Mouse (Mus musculus): ENCODE results near the gene Tmcc2. TPM values are rescaled to one million over a fixed set of nuclear protein-coding genes. Genes with fewer than 3 reads are reported as not detected.
A peak's percentile ranks its signal among the peaks of the same experiment; 100 is the strongest.
"Not testable (repeated sequence)": the region's sequence is repeated elsewhere in the genome, so short reads cannot be mapped to it uniquely, and the experiment has no call there.

The Tmcc2 gene
- polyA plus RNA-seq, 1 experiment from 2014 or later = 16.7 TPM

DNA sequence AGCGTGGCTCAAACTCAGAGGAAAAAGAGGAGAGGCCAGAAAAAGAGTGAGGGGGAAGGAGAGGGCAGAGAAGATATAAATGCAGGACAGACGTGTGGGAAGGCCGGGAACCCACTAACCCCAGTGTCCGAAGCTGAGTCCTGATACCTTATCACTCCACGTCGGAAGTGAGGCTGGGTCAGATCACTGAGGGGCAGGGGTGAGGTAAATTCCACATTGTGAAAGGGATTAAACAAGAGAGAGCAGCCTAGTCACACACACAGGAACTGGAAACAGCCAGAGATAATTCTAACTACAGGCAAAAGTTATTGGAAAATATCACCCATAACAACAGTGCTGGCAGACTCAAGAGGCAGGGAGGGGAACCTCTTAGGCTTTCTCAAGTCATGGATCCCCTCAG lies 29.1 kb downstream of the Tmcc2 start:
- no peaks in the 10 kb centered on the region for H3K27me3 ChIP-seq
- H3K36me3 ChIP-seq (ENCODE audit: poor library complexity, severe bottlenecking) = peaks cover 62% of the 10 kb centered on the region
- peaks cover 10% of the 10 kb centered on the region for H3K4me1 ChIP-seq
- no peak overlapping the region for H3K9ac ChIP-seq
- no peak overlapping the region for H3K4me3 ChIP-seq
- no peak overlapping the region for H3K27ac ChIP-seq
- no peak overlapping the region for H3K4me2 ChIP-seq
- no peak for ATAC-seq
- WGBS = 92% methylated on average over 6 of the region's 6 CpGs
- no peaks in the 10 kb centered on the region for H3K9me3 ChIP-seq (replicated peaks)

- H3K9ac ChIP-seq = no peak overlapping the region
- H3K4me1 ChIP-seq = peaks cover 8% of the 10 kb centered on the region
- H3K36me3 ChIP-seq (ENCODE audit: poor library complexity, severe bottlenecking) = peaks cover 51% of the 10 kb centered on the region
- no peak for ATAC-seq
- peak overlapping the region; percentile 6; the same call in 1 of the 2 replicates for H3K27ac ChIP-seq
- no peaks in the 10 kb centered on the region for H3K27me3 ChIP-seq
- H3K4me3 ChIP-seq = no peak overlapping the region
- 47% methylated on average over 1 of the region's 1 CpGs for WGBS
- no peak overlapping the region for H3K4me2 ChIP-seq
- H3K9me3 ChIP-seq (replicated peaks) = no peaks in the 10 kb centered on the region
These were observed 34.2 kb downstream of the Tmcc2 start for GRCm38 (mm10) chr1:132356841-132357240.

- Histone ChIP-seq H3K4me3 (no peak overlapping the region), H3K4me1 (peaks cover 8% of the 10 kb centered on the region), H3K4me2 (no peak overlapping the region), H3K27ac (peak overlapping the region; percentile 48; the same call in 1 of the 2 replicates), H3K9ac (peak overlapping the region; percentile 48; the same call in 1 of the 2 replicates), H3K27me3 (no peaks in the 10 kb centered on the region), H3K36me3 (ENCODE audit: poor library complexity, severe bottlenecking) (peaks cover 41% of the 10 kb centered on the region), H3K9me3 (replicated peaks) (no peaks in the 10 kb centered on the region)
- 0% methylated on average over 3 of the region's 3 CpGs for WGBS
- peak; percentile 79 for ATAC-seq
These were observed 35.2 kb downstream of the Tmcc2 start for GRCm38 (mm10) chr1:132355841-132356242.

DNA sequence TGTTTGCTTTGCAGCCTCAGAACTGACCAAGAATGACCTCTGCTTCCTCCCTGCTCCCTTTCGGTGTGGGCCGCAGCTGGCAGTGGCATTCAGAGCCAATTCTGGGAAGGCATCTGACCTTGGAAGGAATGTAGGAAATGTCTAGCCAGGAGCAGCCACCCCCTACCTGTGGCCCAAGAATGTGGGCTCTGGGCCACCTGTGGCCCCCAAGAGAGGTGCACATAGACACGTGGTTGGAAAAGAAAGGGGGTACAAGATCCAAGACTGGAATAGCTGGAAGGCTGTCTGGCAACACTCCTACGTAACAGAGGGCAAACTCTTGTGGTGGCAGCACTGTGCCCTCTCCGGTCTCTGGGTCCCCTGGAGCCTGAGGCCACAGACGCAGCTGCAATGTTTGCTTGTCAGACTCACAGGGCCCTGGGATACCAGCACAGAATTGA lies 35.9 kb downstream of the Tmcc2 start:
- Histone ChIP-seq H3K4me3 (no peak overlapping the region), H3K27me3 (no peaks in the 10 kb centered on the region), H3K9me3 (replicated peaks) (no peaks in the 10 kb centered on the region), H3K4me2 (no peak overlapping the region), H3K9ac (peak overlapping the region; percentile 48), H3K27ac (peak overlapping the region; percentile 48; the same call in 1 of the 2 replicates), H3K4me1 (peaks cover 8% of the 10 kb centered on the region), H3K36me3 (ENCODE audit: poor library complexity, severe bottlenecking) (peaks cover 35% of the 10 kb centered on the region)
- ATAC-seq = no peak; the same call in 1 of the 2 replicates
- WGBS = 43% methylated on average over 6 of the region's 6 CpGs

DNA sequence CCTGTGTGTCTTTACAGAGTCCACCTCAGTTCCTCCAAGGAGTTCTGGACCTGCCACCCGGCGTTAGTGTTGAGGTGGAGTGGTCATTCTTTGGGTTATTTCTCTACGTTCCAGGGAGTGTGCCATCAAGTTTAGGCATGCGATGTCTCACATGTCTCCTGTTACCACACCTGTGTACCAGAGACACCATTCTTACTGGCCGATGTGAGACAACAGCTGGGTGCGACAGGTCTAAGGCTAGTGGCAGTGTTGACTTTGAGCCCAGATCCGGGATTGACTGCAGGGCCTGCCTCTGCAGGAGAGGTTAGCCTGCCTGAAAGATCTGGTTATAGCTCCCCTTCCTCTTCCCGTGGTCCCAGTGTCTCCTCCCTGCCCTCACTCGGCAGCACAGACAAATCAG lies 36.8 kb downstream of the Tmcc2 start:
- WGBS = 81% methylated on average over 9 of the region's 9 CpGs
- no peak overlapping the region for H3K9ac ChIP-seq
- H3K4me1 ChIP-seq = peaks cover 8% of the 10 kb centered on the region
- no peak for ATAC-seq
- no peaks in the 10 kb centered on the region for H3K27me3 ChIP-seq
- H3K9me3 ChIP-seq (replicated peaks) = no peaks in the 10 kb centered on the region
- H3K27ac ChIP-seq = no peak overlapping the region
- H3K4me2 ChIP-seq = no peak overlapping the region
- peaks cover 25% of the 10 kb centered on the region for H3K36me3 ChIP-seq (ENCODE audit: poor library complexity, severe bottlenecking)
- H3K4me3 ChIP-seq = no peak overlapping the region

- peaks cover 17% of the 10 kb centered on the region for H3K36me3 ChIP-seq (ENCODE audit: poor library complexity, severe bottlenecking)
- H3K4me1 ChIP-seq = peaks cover 8% of the 10 kb centered on the region
- no peaks in the 10 kb centered on the region for H3K9me3 ChIP-seq (replicated peaks)
- no peak overlapping the region for H3K27ac ChIP-seq
- H3K4me2 ChIP-seq = no peak overlapping the region
- WGBS = 77% methylated on average over 5 of the region's 5 CpGs
- H3K27me3 ChIP-seq = no peaks in the 10 kb centered on the region
- H3K4me3 ChIP-seq = no peak overlapping the region
- H3K9ac ChIP-seq = no peak overlapping the region
- ATAC-seq = no peak
These were observed 37.7 kb downstream of the Tmcc2 start for GRCm38 (mm10) chr1:132353389-132353788.

DNA sequence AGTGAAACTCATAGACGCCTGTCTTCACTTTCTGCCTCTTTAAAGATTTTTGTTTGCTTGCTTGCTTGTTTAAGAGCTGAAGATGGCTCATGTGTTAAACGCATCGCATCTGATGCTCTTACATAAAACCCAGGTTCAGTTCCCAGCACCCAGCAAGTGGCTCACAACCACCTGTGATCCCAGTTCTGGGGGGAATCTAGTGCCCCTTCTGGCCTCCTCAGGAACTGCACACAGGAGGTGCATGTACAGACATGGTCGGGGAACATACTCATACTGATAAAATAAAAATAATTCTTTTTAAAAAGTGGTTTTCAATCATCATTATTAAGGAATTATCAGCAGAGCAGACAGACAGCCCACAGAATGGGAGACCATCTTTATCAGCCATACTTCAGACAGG lies 40.0 kb downstream of the Tmcc2 start:
- no peak for ATAC-seq
- Histone ChIP-seq H3K27me3 (no peaks in the 10 kb centered on the region), H3K36me3 (ENCODE audit: poor library complexity, severe bottlenecking) (no peaks in the 10 kb centered on the region), H3K4me3 (no peak overlapping the region), H3K4me1 (peaks cover 8% of the 10 kb centered on the region), H3K9ac (no peak overlapping the region), H3K27ac (no peak overlapping the region), H3K9me3 (replicated peaks) (no peaks in the 10 kb centered on the region), H3K4me2 (no peak overlapping the region)
- WGBS = 99% methylated on average over 4 of the region's 4 CpGs

DNA sequence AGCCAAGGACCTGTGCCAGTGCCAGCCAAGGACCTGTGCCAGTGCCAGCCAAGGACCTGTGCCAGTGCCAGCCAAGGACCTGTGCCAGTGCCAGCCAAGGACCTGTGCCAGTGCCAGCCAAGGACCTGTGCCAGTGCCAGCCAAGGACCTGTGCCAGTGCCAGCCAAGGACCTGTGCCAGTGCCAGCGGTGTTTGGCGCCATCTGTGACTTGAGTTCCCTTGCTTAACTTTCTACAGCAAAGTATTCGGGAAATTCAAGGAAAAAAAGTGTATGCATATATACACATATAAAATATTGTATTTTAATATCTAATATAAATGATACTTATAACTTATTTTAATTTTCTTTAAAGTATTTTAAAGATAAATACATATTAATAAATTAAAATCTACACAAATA lies 41.5 kb downstream of the Tmcc2 start:
- 80% methylated on average over 3 of the region's 3 CpGs for WGBS
- ATAC-seq; H3K27me3 ChIP-seq; H3K36me3 ChIP-seq (ENCODE audit: poor library complexity, severe bottlenecking); H3K4me3 ChIP-seq; H3K4me2 ChIP-seq; H3K9ac ChIP-seq; H3K27ac ChIP-seq; H3K4me1 ChIP-seq; H3K9me3 ChIP-seq (replicated peaks): not testable (repeated sequence)

GRCm38 (mm10) chr1:132349049-132349448 lies 42.0 kb downstream of the Tmcc2 start:
- not testable (repeated sequence) for H3K9me3 ChIP-seq (replicated peaks); H3K36me3 ChIP-seq (ENCODE audit: poor library complexity, severe bottlenecking); H3K9ac ChIP-seq; ATAC-seq; H3K27ac ChIP-seq; H3K4me1 ChIP-seq; H3K4me2 ChIP-seq; H3K4me3 ChIP-seq; H3K27me3 ChIP-seq

GRCm38 (mm10) chr1:132348401-132348800 lies 42.7 kb downstream of the Tmcc2 start:
- Histone ChIP-seq H3K4me3 (no peak overlapping the region), H3K36me3 (ENCODE audit: poor library complexity, severe bottlenecking) (no peaks in the 10 kb centered on the region), H3K4me2 (no peak overlapping the region), H3K4me1 (no peaks in the 10 kb centered on the region), H3K9me3 (replicated peaks) (no peaks in the 10 kb centered on the region), H3K27me3 (no peaks in the 10 kb centered on the region), H3K9ac (no peak overlapping the region), H3K27ac (no peak overlapping the region)
- ATAC-seq = no peak
- WGBS = 83% methylated on average over 5 of the region's 5 CpGs

GRCm38 (mm10) chr1:132346951-132347350 lies 44.1 kb downstream of the Tmcc2 start:
- H3K4me1 ChIP-seq = no peaks in the 10 kb centered on the region
- no peaks in the 10 kb centered on the region for H3K9me3 ChIP-seq (replicated peaks)
- no peak overlapping the region for H3K9ac ChIP-seq
- H3K4me3 ChIP-seq = no peak overlapping the region
- no peaks in the 10 kb centered on the region for H3K36me3 ChIP-seq (ENCODE audit: poor library complexity, severe bottlenecking)
- H3K4me2 ChIP-seq = no peak overlapping the region
- no peak for ATAC-seq
- no peak overlapping the region for H3K27ac ChIP-seq
- H3K27me3 ChIP-seq = no peaks in the 10 kb centered on the region

DNA sequence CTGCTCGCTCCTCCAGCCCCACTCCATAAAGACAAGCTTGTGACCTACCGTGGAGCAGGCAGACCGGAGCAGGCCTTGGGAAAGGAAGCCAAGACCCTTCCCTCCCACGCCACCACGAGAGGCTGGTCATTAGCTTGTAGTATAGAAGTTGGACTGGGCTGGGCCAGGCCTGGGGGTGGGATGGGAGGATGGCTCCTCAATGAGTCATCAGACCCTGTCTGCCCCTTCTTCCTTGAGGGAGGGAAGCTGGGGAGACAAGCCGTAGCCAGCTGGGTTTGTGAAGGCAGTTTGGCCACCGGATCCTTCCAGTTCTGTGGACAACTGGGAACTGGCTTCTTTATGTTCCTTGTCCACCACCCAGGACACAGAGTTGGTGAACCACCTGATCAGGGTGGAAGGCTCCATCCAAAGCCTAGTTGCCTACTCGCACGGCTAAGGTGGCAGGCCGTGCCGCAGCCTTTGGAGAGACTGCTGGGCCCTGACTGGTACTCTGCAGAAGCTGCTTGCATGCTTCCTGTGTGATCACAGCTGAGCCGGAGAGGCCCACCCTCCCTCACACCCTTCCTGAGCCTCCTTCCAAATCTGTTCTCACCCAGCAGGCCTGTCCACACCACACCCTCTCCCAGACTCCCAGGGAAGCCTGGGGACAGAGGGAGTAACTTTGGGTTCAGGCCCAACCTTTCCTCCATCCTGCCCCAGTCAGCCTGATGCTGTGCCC lies 44.8 kb downstream of the Tmcc2 start:
- Histone ChIP-seq H3K9me3 (replicated peaks) (no peaks in the 10 kb centered on the region), H3K4me1 (no peaks in the 10 kb centered on the region), H3K36me3 (ENCODE audit: poor library complexity, severe bottlenecking) (no peaks in the 10 kb centered on the region), H3K27ac (no peak overlapping the region), H3K9ac (no peak overlapping the region), H3K4me3 (no peak overlapping the region), H3K27me3 (no peaks in the 10 kb centered on the region), H3K4me2 (no peak overlapping the region)
- no peak for ATAC-seq
- 90% methylated on average over 12 of the region's 12 CpGs for WGBS

- H3K9ac ChIP-seq = no peak overlapping the region
- no peak overlapping the region for H3K27ac ChIP-seq
- no peak overlapping the region for H3K4me2 ChIP-seq
- no peak for ATAC-seq
- no peaks in the 10 kb centered on the region for H3K4me1 ChIP-seq
- WGBS = 75% methylated on average over 4 of the region's 4 CpGs
- H3K27me3 ChIP-seq = no peaks in the 10 kb centered on the region
- no peaks in the 10 kb centered on the region for H3K9me3 ChIP-seq (replicated peaks)
- no peaks in the 10 kb centered on the region for H3K36me3 ChIP-seq (ENCODE audit: poor library complexity, severe bottlenecking)
- no peak overlapping the region for H3K4me3 ChIP-seq
These were observed 45.6 kb downstream of the Tmcc2 start for GRCm38 (mm10) chr1:132345514-132345913.
